Mouse (Mus musculus) limb, embryonic 12.5 days (tissue): ENCODE measurements at regions not wholly inside any gene's neighbourhood (a gene's known extent, or its start where the extent isn't known, plus 50 kb on each side); places are given as distances from the start of the nearest gene placed in this dataset.

Experiments used
- ATAC-seq: fragments of 200-750 bp; cut with Nextera tagmentation; 2 replicates; pipeline ENCODE4 v1.8.0; 2017; ENCODE audit warnings: low read depth, moderate TSS enrichment; ENCODE audit not compliant: insufficient number of reproducible peaks, insufficient read depth, low FRiP score, low TSS enrichment
- H3K27ac ChIP-seq: fragments of 300-500 bp; sonication (generic); 2 replicates; pipeline ENCODE4 v1.5.1; 2016; ENCODE audit warnings: mild to moderate bottlenecking, moderate library complexity
- H3K27me3 ChIP-seq: fragments of 300-500 bp; sonication (generic); 2 replicates; pipeline ENCODE4 v1.6.1; 2016; ENCODE audit warnings: mild to moderate bottlenecking, moderate library complexity
- H3K36me3 ChIP-seq: fragments of 300-500 bp; sonication (generic); 2 replicates; pipeline ENCODE4 v1.6.1; 2016; ENCODE audit warnings: mild to moderate bottlenecking, moderate library complexity
- H3K4me1 ChIP-seq: fragments of 300-500 bp; sonication (generic); replicated peaks from 2 replicates; pipeline ENCODE4 v1.6.1; 2016
- H3K4me2 ChIP-seq: fragments of 300-500 bp; sonication (generic); 2 replicates; pipeline ENCODE4 v1.6.1; 2016; ENCODE audit warnings: mild to moderate bottlenecking, moderate library complexity
- H3K4me3 ChIP-seq: fragments of 300-500 bp; sonication (generic); replicated peaks from 2 replicates; pipeline ENCODE4 v1.5.1; 2016; ENCODE audit warnings: mild to moderate bottlenecking
- H3K9ac ChIP-seq: fragments of 300-500 bp; sonication (generic); replicated peaks from 2 replicates; pipeline ENCODE4 v1.6.1; 2016; ENCODE audit warnings: mild to moderate bottlenecking, moderate library complexity
- H3K9me3 ChIP-seq: fragments of 300-500 bp; sonication (generic); 2 replicates; pipeline ENCODE4 v1.6.1; 2016; ENCODE audit warnings: mild to moderate bottlenecking, moderate library complexity
- WGBS: fragments of 180-500 bp; shearing (Covaris S2); methylation state at CpG from one replicate; pipeline ENCODE4 v1.1.7; 2016; 5-methylcytosine and 5-hydroxymethylcytosine counted together

DNA sequence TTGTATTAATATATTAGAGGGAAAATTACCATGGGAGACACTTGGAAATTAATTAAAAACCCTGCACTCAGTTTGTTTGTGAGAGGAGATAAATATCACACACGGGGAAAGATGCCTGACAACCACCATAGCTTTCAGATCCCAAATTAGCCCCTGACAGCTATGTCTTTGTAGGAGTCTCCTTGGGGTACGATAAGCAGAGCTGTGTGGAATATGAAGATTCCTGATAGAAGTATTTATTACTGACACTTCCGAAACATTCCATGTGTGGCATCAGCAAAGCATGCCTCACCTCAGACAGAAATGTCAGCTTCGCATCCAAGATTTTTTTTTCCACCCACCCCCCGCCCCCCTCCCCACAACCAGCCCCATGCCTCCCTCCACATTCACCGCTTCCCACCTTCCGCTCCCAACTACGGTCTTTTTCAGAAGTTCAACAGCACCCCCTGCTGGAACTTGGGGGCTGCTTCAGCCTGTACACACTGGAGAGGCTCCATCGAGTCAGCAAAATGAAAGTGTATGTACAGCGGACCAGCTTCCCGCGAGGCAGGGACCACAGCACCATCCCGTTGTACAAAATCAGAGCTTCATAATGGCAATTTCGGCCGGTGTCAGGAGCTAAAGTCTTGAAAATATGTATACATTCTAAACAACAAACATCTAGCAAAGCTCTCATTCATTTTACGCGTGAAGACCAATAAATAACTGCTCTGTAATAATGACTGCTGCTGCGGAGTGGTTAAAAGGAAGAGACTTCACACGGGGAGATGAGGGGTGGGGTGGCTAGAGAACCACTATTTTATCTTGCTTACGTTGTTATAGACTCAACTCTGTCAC, 66.7 kb downstream of the Rwdd3 start:
- 28% methylated on average over 20 of the region's 20 CpGs for WGBS
- no peaks in the 10 kb centered on the region for H3K4me1 ChIP-seq
- H3K4me3 ChIP-seq, result peak overlapping the region; percentile 23; the same call in 1 of the 2 replicates
- H3K4me2 ChIP-seq, result peak overlapping the region; percentile 44
- no peaks in the 10 kb centered on the region for H3K9me3 ChIP-seq
- peak; percentile 92 for ATAC-seq
- no peak overlapping the region for H3K27ac ChIP-seq
- no peaks in the 10 kb centered on the region for H3K36me3 ChIP-seq
- no peak overlapping the region for H3K9ac ChIP-seq
- no peaks in the 10 kb centered on the region for H3K27me3 ChIP-seq

DNA sequence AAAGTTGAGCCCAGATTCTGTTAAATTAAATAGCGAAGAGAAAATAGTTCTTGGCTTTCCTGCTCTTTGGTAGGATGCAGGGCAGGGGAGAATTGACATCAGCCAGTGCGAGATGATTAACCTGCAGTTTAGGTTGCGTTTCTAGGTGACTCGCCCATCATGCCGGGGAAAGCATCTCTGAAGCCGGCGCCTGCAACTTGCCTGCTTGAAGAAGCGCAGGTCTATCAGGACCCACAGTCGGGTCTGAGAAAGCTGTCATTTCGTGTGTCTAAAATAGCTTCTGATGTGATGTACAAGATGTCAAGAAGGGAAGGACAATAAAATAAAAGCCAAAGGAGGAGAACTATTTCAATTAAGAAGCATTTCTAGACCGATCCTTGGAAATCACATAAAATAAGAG, 68.6 kb downstream of the Rwdd3 start:
- Histone ChIP-seq H3K4me2 (no peak overlapping the region), H3K4me3 (no peak overlapping the region), H3K27me3 (no peaks in the 10 kb centered on the region), H3K36me3 (no peaks in the 10 kb centered on the region), H3K4me1 (no peaks in the 10 kb centered on the region), H3K9me3 (no peaks in the 10 kb centered on the region), H3K27ac (no peak overlapping the region), H3K9ac (no peak overlapping the region)
- no peak for ATAC-seq
- WGBS, result 70% methylated on average over 11 of the region's 11 CpGs

DNA sequence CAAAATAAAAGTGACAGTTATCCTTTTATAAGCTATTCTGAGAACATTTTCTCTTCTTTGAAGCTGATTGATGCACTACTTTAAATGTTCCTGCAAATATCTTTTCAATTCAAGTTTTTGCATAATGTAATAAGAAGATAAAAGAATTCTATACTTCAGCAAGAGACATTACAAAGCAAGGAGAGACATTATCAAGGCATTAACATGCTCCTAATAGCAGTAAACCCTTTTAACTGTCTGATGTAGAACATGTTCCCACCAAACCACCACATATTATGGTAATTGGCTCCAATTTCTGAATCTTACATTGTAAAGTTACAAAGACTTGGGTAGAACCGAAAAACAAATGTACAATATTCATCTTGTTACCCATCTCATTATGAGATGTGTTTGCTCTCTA, 69.4 kb downstream of the Rwdd3 start:
- Histone ChIP-seq H3K9me3 (no peaks in the 10 kb centered on the region), H3K4me3 (no peak overlapping the region), H3K4me1 (no peaks in the 10 kb centered on the region), H3K4me2 (no peak overlapping the region), H3K36me3 (no peaks in the 10 kb centered on the region), H3K27me3 (no peaks in the 10 kb centered on the region), H3K27ac (no peak overlapping the region), H3K9ac (no peak overlapping the region)
- 81% methylated on average over 1 of the region's 1 CpGs for WGBS
- ATAC-seq, result no peak

GRCm38 (mm10) chr3:121100211-121100860, 71.2 kb downstream of the Rwdd3 start:
- no peak overlapping the region for H3K27ac ChIP-seq
- WGBS, result 77% methylated on average over 8 of the region's 8 CpGs
- H3K9me3 ChIP-seq, result no peaks in the 10 kb centered on the region
- H3K9ac ChIP-seq, result no peak overlapping the region
- no peaks in the 10 kb centered on the region for H3K27me3 ChIP-seq
- ATAC-seq, result no peak
- no peak overlapping the region for H3K4me2 ChIP-seq
- H3K4me1 ChIP-seq, result no peaks in the 10 kb centered on the region
- no peak overlapping the region for H3K4me3 ChIP-seq
- H3K36me3 ChIP-seq, result no peaks in the 10 kb centered on the region

DNA sequence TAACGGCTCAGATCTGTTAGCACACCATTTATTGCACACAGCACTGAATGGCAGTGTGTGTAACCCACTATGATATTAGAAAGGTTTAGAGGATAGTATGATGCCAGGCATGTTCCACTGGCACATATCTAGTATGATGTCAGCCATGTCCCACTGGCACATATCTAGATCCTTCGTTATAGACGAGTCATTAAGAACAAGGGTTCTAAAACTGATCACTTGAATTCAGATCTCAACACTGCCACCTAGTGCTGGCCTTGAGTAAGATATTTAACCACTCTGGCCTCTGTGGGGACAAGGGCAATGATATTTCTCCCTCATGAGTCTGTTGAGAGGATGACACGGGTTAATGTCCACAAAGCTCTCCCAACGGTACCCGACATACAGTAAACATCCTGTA, 78.0 kb downstream of the Rwdd3 start:
- Histone ChIP-seq H3K27ac (no peak overlapping the region), H3K4me2 (no peak overlapping the region), H3K9ac (no peak overlapping the region), H3K4me3 (no peak overlapping the region), H3K9me3 (no peaks in the 10 kb centered on the region), H3K27me3 (no peaks in the 10 kb centered on the region), H3K36me3 (no peaks in the 10 kb centered on the region), H3K4me1 (no peaks in the 10 kb centered on the region)
- 48% methylated on average over 6 of the region's 6 CpGs for WGBS
- ATAC-seq, result no peak; the same call in 1 of the 2 replicates

DNA sequence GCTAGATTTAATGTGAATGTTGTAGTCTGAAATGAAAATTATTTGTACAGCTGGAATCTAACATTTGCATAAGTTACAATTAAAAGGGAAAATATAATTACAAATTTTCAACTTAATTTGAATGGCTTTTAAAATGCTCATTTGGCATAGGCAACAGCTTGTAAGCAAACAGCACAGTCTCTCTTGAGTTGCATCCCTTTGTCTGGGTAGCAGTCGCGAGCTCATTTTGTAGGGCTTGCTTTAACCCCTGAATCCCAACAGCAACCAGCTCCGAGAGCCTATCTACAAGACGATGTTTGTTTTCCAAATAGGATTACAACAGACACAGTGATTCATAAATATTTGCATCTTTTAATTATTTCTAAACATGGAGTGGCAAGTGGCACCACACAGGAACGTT, 82.8 kb downstream of the Rwdd3 start:
- H3K4me1 ChIP-seq, result no peaks in the 10 kb centered on the region
- H3K4me3 ChIP-seq, result no peak overlapping the region
- no peaks in the 10 kb centered on the region for H3K27me3 ChIP-seq
- no peak overlapping the region for H3K9ac ChIP-seq
- no peak for ATAC-seq
- WGBS, result 86% methylated on average over 5 of the region's 5 CpGs
- no peaks in the 10 kb centered on the region for H3K36me3 ChIP-seq
- no peak overlapping the region for H3K27ac ChIP-seq
- H3K4me2 ChIP-seq, result no peak overlapping the region
- no peaks in the 10 kb centered on the region for H3K9me3 ChIP-seq

GRCm38 (mm10) chr3:121068676-121069075, 102.8 kb downstream of the Rwdd3 start:
- H3K27me3 ChIP-seq, result no peaks in the 10 kb centered on the region
- H3K4me2 ChIP-seq, result no peak overlapping the region
- no peak overlapping the region for H3K4me3 ChIP-seq
- H3K27ac ChIP-seq, result no peak overlapping the region
- H3K4me1 ChIP-seq, result no peaks in the 10 kb centered on the region
- H3K9ac ChIP-seq, result no peak overlapping the region
- 75% methylated on average over 5 of the region's 5 CpGs for WGBS
- no peaks in the 10 kb centered on the region for H3K9me3 ChIP-seq
- ATAC-seq, result no peak
- no peaks in the 10 kb centered on the region for H3K36me3 ChIP-seq

DNA sequence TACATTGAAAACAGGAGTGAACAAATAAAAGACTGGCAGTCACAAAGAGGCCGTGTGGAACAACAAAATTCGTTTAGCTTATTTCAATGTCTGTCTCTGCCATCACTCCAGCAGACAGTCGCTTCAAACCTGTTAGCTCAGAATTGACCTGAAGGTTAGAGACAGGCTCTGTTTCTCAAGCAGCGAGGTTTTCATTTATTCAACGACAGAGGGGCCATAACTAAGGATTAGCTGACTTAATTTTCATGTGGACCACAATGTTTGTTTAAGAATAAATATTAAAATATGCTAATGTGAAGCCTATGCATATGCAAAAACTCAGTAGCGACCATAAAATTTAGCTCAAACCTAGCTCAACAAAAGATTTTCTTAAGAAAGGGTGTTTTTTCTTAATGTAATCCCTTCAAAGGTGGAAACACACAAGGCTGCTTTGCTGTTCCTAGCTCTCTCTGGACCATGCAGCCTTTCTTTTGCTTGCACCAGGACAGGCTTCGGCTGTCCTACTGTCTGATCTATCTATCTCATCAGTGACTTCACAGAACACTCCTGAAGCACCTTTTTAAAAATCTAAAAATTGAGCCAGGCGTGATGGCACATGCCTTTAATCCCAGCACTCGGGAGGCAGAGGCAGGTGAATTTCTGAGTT, 135.5 kb downstream of the Rwdd3 start:
- WGBS, result 75% methylated on average over 9 of the region's 9 CpGs
- Histone ChIP-seq H3K4me1 (no peaks in the 10 kb centered on the region), H3K4me3 (no peak overlapping the region), H3K36me3 (no peaks in the 10 kb centered on the region), H3K27ac (no peak overlapping the region), H3K27me3 (no peaks in the 10 kb centered on the region), H3K9ac (no peak overlapping the region), H3K4me2 (no peak overlapping the region), H3K9me3 (no peaks in the 10 kb centered on the region)
- ATAC-seq, result no peak

GRCm38 (mm10) chr3:121025546-121026157, 145.8 kb downstream of the Rwdd3 start:
- no peaks in the 10 kb centered on the region for H3K9me3 ChIP-seq
- H3K4me2 ChIP-seq, result no peak overlapping the region
- H3K4me1 ChIP-seq, result peaks cover 15% of the 10 kb centered on the region
- peak; percentile 54 for ATAC-seq
- H3K36me3 ChIP-seq, result no peaks in the 10 kb centered on the region
- H3K4me3 ChIP-seq, result no peak overlapping the region
- H3K27ac ChIP-seq, result no peak overlapping the region
- H3K9ac ChIP-seq, result no peak overlapping the region
- 48% methylated on average over 9 of the region's 9 CpGs for WGBS
- no peaks in the 10 kb centered on the region for H3K27me3 ChIP-seq

GRCm38 (mm10) chr3:121024810-121025209, 146.7 kb downstream of the Rwdd3 start:
- H3K27me3 ChIP-seq, result no peaks in the 10 kb centered on the region
- H3K27ac ChIP-seq, result no peak overlapping the region
- H3K4me1 ChIP-seq, result peaks cover 15% of the 10 kb centered on the region
- WGBS, result 34% methylated on average over 8 of the region's 8 CpGs
- no peak overlapping the region for H3K9ac ChIP-seq
- no peak overlapping the region for H3K4me2 ChIP-seq
- ATAC-seq, result no peak
- H3K36me3 ChIP-seq, result no peaks in the 10 kb centered on the region
- H3K4me3 ChIP-seq, result no peak overlapping the region
- no peaks in the 10 kb centered on the region for H3K9me3 ChIP-seq

DNA sequence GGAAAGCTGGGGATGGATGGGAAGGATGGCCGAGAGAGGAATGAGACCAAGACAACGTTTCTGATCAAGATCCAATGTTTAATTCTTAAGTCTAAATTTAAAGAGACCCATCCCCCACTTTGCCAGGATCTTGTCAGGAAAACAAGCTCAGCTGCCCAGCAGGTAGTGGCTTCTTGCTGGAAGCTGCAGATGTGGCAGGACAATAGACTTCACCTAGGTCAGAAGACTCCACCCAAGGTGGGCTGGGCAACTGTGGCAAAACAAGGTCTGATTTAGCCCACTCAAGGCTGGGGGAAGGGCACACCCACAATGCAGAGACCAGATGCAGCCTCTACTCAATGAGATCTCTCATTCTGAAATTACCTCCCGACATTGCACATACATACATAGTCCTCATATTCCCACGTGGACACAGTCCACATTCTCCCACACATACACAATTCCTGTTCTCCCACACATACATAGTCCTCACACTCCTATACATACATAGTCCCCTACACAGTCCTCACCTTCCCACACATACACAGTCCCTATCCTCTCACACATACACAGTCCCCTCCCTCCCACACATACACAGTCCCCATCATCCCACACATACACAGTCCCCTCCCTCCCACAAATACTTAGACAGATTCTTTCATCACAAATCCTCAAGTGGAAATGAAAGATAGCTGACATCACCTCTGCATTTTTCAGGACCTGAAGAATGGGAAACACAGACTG, 150.2 kb downstream of the Rwdd3 start:
- H3K9me3 ChIP-seq, result no peaks in the 10 kb centered on the region
- no peaks in the 10 kb centered on the region for H3K27me3 ChIP-seq
- no peaks in the 10 kb centered on the region for H3K36me3 ChIP-seq
- no peak overlapping the region for H3K27ac ChIP-seq
- H3K4me3 ChIP-seq, result no peak overlapping the region
- no peak overlapping the region for H3K9ac ChIP-seq
- ATAC-seq, result no peak
- 88% methylated on average over 4 of the region's 4 CpGs for WGBS
- H3K4me2 ChIP-seq, result no peak overlapping the region
- peaks cover 15% of the 10 kb centered on the region for H3K4me1 ChIP-seq
